Mouse (Mus musculus): ENCODE measurements around the gene Gsdma. TPM values are rescaled to one million over a fixed set of nuclear protein-coding genes. Genes with fewer than 3 reads are reported as not detected.
"Not testable (repeated sequence)": the region's sequence is repeated elsewhere in the genome, so short reads cannot be mapped to it uniquely, and the experiment has no call there.

Gsdma gene
- polyA plus RNA-seq, 1 experiment from 2014 or later, result not detected

- H3K4me1 ChIP-seq (replicated peaks; ENCODE audit: control insufficient read depth, insufficient read depth, low read length), result no peaks in the 10 kb centered on the region
- DNase-seq (ENCODE audit: low spot score), result no peak
- 92% methylated on average over 5 of the region's 5 CpGs for WGBS
These were observed 8.3 kb downstream of the Gsdma start for GRCm38 (mm10) chr11:98672482-98672881.

GRCm38 (mm10) chr11:98673136-98673535 lies 9.0 kb downstream of the Gsdma start:
- not testable (repeated sequence) for H3K27ac ChIP-seq (ENCODE audit: low read depth, low read length); H3K9me3 ChIP-seq (ENCODE audit: control insufficient read depth, low read length); H3K4me2 ChIP-seq (replicated peaks; ENCODE audit: low read depth, low read length); H3K4me1 ChIP-seq (replicated peaks; ENCODE audit: control insufficient read depth, insufficient read depth, low read length); H3K27me3 ChIP-seq (ENCODE audit: control insufficient read depth, insufficient read depth, low read length); H3K4me3 ChIP-seq (ENCODE audit: low read depth, low read length); H3K36me3 ChIP-seq (ENCODE audit: control insufficient read depth, insufficient read depth, low read length); ATAC-seq (ENCODE audit: low FRiP score); H3K9ac ChIP-seq (ENCODE audit: low read depth, low read length)
- DNase-seq (ENCODE audit: low spot score), result peak; percentile 72
- 3% methylated on average over 6 of the region's 7 CpGs for WGBS

More at GRCm38 (mm10) chr11:98672482-98672881, 8.3 kb downstream of the Gsdma start:
- Histone ChIP-seq H3K4me2 (replicated peaks; ENCODE audit: low read depth, low read length) (no peak overlapping the region), H3K27ac (ENCODE audit: low read depth, low read length) (no peak overlapping the region), H3K36me3 (ENCODE audit: control insufficient read depth, insufficient read depth, low read length) (no peaks in the 10 kb centered on the region), H3K9me3 (ENCODE audit: control insufficient read depth, low read length) (no peaks in the 10 kb centered on the region), H3K27me3 (ENCODE audit: control insufficient read depth, insufficient read depth, low read length) (peaks cover 5% of the 10 kb centered on the region; the same call in 1 of the 2 replicates), H3K9ac (ENCODE audit: low read depth, low read length) (no peak overlapping the region), H3K4me3 (ENCODE audit: low read depth, low read length) (no peak overlapping the region)
- no peak for ATAC-seq (ENCODE audit: low FRiP score)

- Histone ChIP-seq H3K4me3 (ENCODE audit: low read depth, low read length) (no peak overlapping the region), H3K9ac (ENCODE audit: low read depth, low read length) (no peak overlapping the region), H3K27ac (ENCODE audit: low read depth, low read length) (no peak overlapping the region), H3K9me3 (ENCODE audit: control insufficient read depth, low read length) (no peaks in the 10 kb centered on the region), H3K4me1 (replicated peaks; ENCODE audit: control insufficient read depth, insufficient read depth, low read length) (no peaks in the 10 kb centered on the region), H3K4me2 (replicated peaks; ENCODE audit: low read depth, low read length) (no peak overlapping the region), H3K27me3 (ENCODE audit: control insufficient read depth, insufficient read depth, low read length) (no peaks in the 10 kb centered on the region), H3K36me3 (ENCODE audit: control insufficient read depth, insufficient read depth, low read length) (no peaks in the 10 kb centered on the region)
- ATAC-seq (ENCODE audit: low FRiP score), result no peak
- 52% methylated on average over 7 of the region's 7 CpGs for WGBS
- DNase-seq (ENCODE audit: low spot score), result no peak
These were observed 11.7 kb downstream of the Gsdma start for GRCm38 (mm10) chr11:98675829-98676363.

GRCm38 (mm10) chr11:98680023-98680422 lies 15.9 kb downstream of the Gsdma start:
- 84% methylated on average over 1 of the region's 1 CpGs for WGBS
- ATAC-seq (ENCODE audit: low FRiP score), result no peak

GRCm38 (mm10) chr11:98680595-98680994 lies 16.4 kb downstream of the Gsdma start:
- H3K9me3 ChIP-seq (ENCODE audit: control insufficient read depth, low read length); ATAC-seq (ENCODE audit: low FRiP score); H3K9ac ChIP-seq (ENCODE audit: low read depth, low read length); H3K4me1 ChIP-seq (replicated peaks; ENCODE audit: control insufficient read depth, insufficient read depth, low read length); H3K27me3 ChIP-seq (ENCODE audit: control insufficient read depth, insufficient read depth, low read length); H3K4me3 ChIP-seq (ENCODE audit: low read depth, low read length); H3K27ac ChIP-seq (ENCODE audit: low read depth, low read length); H3K4me2 ChIP-seq (replicated peaks; ENCODE audit: low read depth, low read length); H3K36me3 ChIP-seq (ENCODE audit: control insufficient read depth, insufficient read depth, low read length); DNase-seq (ENCODE audit: low spot score): not testable (repeated sequence)
- WGBS, result 85% methylated on average over 4 of the region's 4 CpGs

More at GRCm38 (mm10) chr11:98680023-98680422, 15.9 kb downstream of the Gsdma start:
- H3K9ac ChIP-seq (ENCODE audit: low read depth, low read length), result no peak overlapping the region
- H3K27me3 ChIP-seq (ENCODE audit: control insufficient read depth, insufficient read depth, low read length), result no peaks in the 10 kb centered on the region
- no peak overlapping the region for H3K4me3 ChIP-seq (ENCODE audit: low read depth, low read length)
- no peak for DNase-seq (ENCODE audit: low spot score)
- H3K4me1 ChIP-seq (replicated peaks; ENCODE audit: control insufficient read depth, insufficient read depth, low read length), result no peaks in the 10 kb centered on the region
- no peak overlapping the region for H3K4me2 ChIP-seq (replicated peaks; ENCODE audit: low read depth, low read length)
- H3K9me3 ChIP-seq (ENCODE audit: control insufficient read depth, low read length), result no peaks in the 10 kb centered on the region
- H3K27ac ChIP-seq (ENCODE audit: low read depth, low read length), result no peak overlapping the region
- no peaks in the 10 kb centered on the region for H3K36me3 ChIP-seq (ENCODE audit: control insufficient read depth, insufficient read depth, low read length)

GRCm38 (mm10) chr11:98681186-98681585 lies 17.0 kb downstream of the Gsdma start:
- WGBS, result 76% methylated on average over 4 of the region's 4 CpGs
- no peak overlapping the region for H3K9ac ChIP-seq (ENCODE audit: low read depth, low read length)
- no peaks in the 10 kb centered on the region for H3K27me3 ChIP-seq (ENCODE audit: control insufficient read depth, insufficient read depth, low read length)
- DNase-seq (ENCODE audit: low spot score), result no peak
- no peak overlapping the region for H3K4me3 ChIP-seq (ENCODE audit: low read depth, low read length)
- no peak overlapping the region for H3K4me2 ChIP-seq (replicated peaks; ENCODE audit: low read depth, low read length)
- H3K4me1 ChIP-seq (replicated peaks; ENCODE audit: control insufficient read depth, insufficient read depth, low read length), result no peaks in the 10 kb centered on the region
- H3K36me3 ChIP-seq (ENCODE audit: control insufficient read depth, insufficient read depth, low read length), result no peaks in the 10 kb centered on the region
- H3K9me3 ChIP-seq (ENCODE audit: control insufficient read depth, low read length), result no peaks in the 10 kb centered on the region
- ATAC-seq (ENCODE audit: low FRiP score), result no peak
- H3K27ac ChIP-seq (ENCODE audit: low read depth, low read length), result no peak overlapping the region

- Histone ChIP-seq H3K4me2 (replicated peaks; ENCODE audit: low read depth, low read length) (peak within 1 kb of the TSS; percentile 76), H3K9me3 (ENCODE audit: control insufficient read depth, low read length) (no peaks in the 10 kb centered on the region), H3K27me3 (ENCODE audit: control insufficient read depth, insufficient read depth, low read length) (no peaks in the 10 kb centered on the region), H3K4me1 (replicated peaks; ENCODE audit: control insufficient read depth, insufficient read depth, low read length) (no peaks in the 10 kb centered on the region), H3K4me3 (ENCODE audit: low read depth, low read length) (peak within 1 kb of the TSS; percentile 96), H3K36me3 (ENCODE audit: control insufficient read depth, insufficient read depth, low read length) (no peaks in the 10 kb centered on the region), H3K27ac (ENCODE audit: low read depth, low read length) (peak within 1 kb of the TSS; percentile 39; the same call in 1 of the 2 replicates), H3K9ac (ENCODE audit: low read depth, low read length) (peak within 1 kb of the TSS; percentile 94)
- ATAC-seq (ENCODE audit: low FRiP score) (peak; percentile 97), DNase-seq (ENCODE audit: low spot score) (peak; percentile 98)
- 6% methylated on average over 45 of the region's 45 CpGs for WGBS
These were observed 17.9 kb downstream of the Gsdma start, which contains the start of gene Psmd3 for GRCm38 (mm10) chr11:98681786-98682745. Gene Psmd3, plus strand, starts transcription at chr11:98682554.

- ATAC-seq (ENCODE audit: low FRiP score) (peak; percentile 45), DNase-seq (ENCODE audit: low spot score) (no peak)
- Histone ChIP-seq H3K4me2 (replicated peaks; ENCODE audit: low read depth, low read length) (peak overlapping the region; percentile 76), H3K9me3 (ENCODE audit: control insufficient read depth, low read length) (no peaks in the 10 kb centered on the region), H3K4me3 (ENCODE audit: low read depth, low read length) (peak overlapping the region; percentile 96), H3K36me3 (ENCODE audit: control insufficient read depth, insufficient read depth, low read length) (peaks cover 4% of the 10 kb centered on the region; the same call in 1 of the 2 replicates), H3K27me3 (ENCODE audit: control insufficient read depth, insufficient read depth, low read length) (no peaks in the 10 kb centered on the region), H3K9ac (ENCODE audit: low read depth, low read length) (peak overlapping the region; percentile 94), H3K27ac (ENCODE audit: low read depth, low read length) (0 out of 2 replicates have a peak overlapping the region, but pooled peaks have one; percentile 39), H3K4me1 (replicated peaks; ENCODE audit: control insufficient read depth, insufficient read depth, low read length) (no peaks in the 10 kb centered on the region)
- 0% methylated on average over 13 of the region's 23 CpGs for WGBS
These were observed 18.7 kb downstream of the Gsdma start for GRCm38 (mm10) chr11:98682811-98683210.
